Comparison of ENCODE assay signal across 12 mouse cellular contexts in genomic region chr13:104038358-104038757, GRCm38 (mm10).
DNase-seq lines count a peak whose midpoint lies in the region; ATAC-seq and TF ChIP-seq lines count a peak whose summit lies in the region.
"Had no signal": no experiment of that assay in that cellular context is flagged by ENCODE, and none has a peak within 500 bp of the region (broad histone marks: within the 10 kb centered on the region; RNA-seq: fewer than 3 reads in every experiment).

No protein-coding gene starts in this region.

- H3K27ac ChIP-seq in layer of hippocampus, adult 2 months = peak overlapping the region; percentile 78
- peak overlapping the region; percentile 30; the same call in 1 of the 2 replicates for H3K27ac ChIP-seq in forebrain, embryonic 14.5 days (ENCODE audit: low read depth, low read length)
- H3K27ac ChIP-seq in liver, embryonic 14.5 days = no peak overlapping the region

- WGBS in forebrain, embryonic 14.5 days = 56% methylated on average over 7 of the region's 7 CpGs
- WGBS in liver, embryonic 14.5 days (ENCODE audit: insufficient replicate concordance) = 69% methylated on average over 7 of the region's 7 CpGs

- no peak for TF ChIP-seq EP300 in liver, embryonic 14.5 days (IDR thresholded peaks at IDR 0.05; ENCODE audit: low read depth)

- no peak overlapping the region for H3K9ac ChIP-seq in forebrain, embryonic 14.5 days (ENCODE audit: low read length)
- H3K9ac ChIP-seq in liver, embryonic 14.5 days (replicated peaks) = no peak overlapping the region

- H3K4me2 ChIP-seq in forebrain, embryonic 14.5 days (ENCODE audit: low read length) = no peak overlapping the region
- H3K4me2 ChIP-seq in liver, embryonic 14.5 days (ENCODE audit: low read depth) = 0 out of 2 replicates have a peak overlapping the region, but pooled peaks have one; percentile 1

- no peak for DNase-seq in layer of hippocampus, adult 2 months (ENCODE audit: low spot score in 2 of 2)
- no peak for DNase-seq in layer of hippocampus, postnatal 10 days (ENCODE audit: low spot score in 2 of 2)
- peak; percentile 60 for DNase-seq in brain, adult 2 months (ENCODE audit: low read depth, low spot score)
- peak; percentile 74 for DNase-seq in forebrain, embryonic 14.5 days (ENCODE audit: low spot score)
- no peak for DNase-seq in liver, embryonic 14.5 days (ENCODE audit: low read depth in 3 of 3, low spot score in 3 of 3)
- no peak for DNase-seq in left cerebral cortex, postnatal 36 days (ENCODE audit: low spot score in 2 of 2)
- no peak for DNase-seq in adrenal gland, postnatal 4 days (ENCODE audit: low spot score in 2 of 2)
- DNase-seq: heart, postnatal 14 days; layer of hippocampus, adult 9-11 months had no signal

- TF ChIP-seq CTCF in layer of hippocampus, adult 2 months (conservative IDR thresholded peaks at IDR 0.05) = no peak
- no peak for TF ChIP-seq CTCF in liver, embryonic 14.5 days (IDR thresholded peaks at IDR 0.05; ENCODE audit: low read depth)

- H3K4me1 ChIP-seq in forebrain, embryonic 14.5 days (ENCODE audit: control insufficient read depth, insufficient read depth, low read length) = peaks cover 29% of the 10 kb centered on the region
- peaks cover 6 to 45% of the 10 kb centered on the region in 2 experiments for H3K4me1 ChIP-seq in liver, embryonic 14.5 days (replicated peaks; ENCODE audit: control insufficient read depth in 2 of 2, insufficient read depth in 2 of 2, low read length in 1 of 2)

- H3K36me3 ChIP-seq in forebrain, embryonic 14.5 days (ENCODE audit: control insufficient read depth, insufficient read depth, low read length) = 0 out of 2 replicates have a peak, but pooled peaks cover 6% of the 10 kb centered on the region
- no peaks in the 10 kb centered on the region for H3K36me3 ChIP-seq in liver, embryonic 14.5 days (replicated peaks; ENCODE audit: control insufficient read depth, insufficient read depth, low read depth)

- intact Hi-C loops in left cerebral cortex, postnatal 36 days (cut with DNase I) = no loop called here

- no peak overlapping the region for H3K4me3 ChIP-seq in layer of hippocampus, adult 2 months
- H3K4me3 ChIP-seq in forebrain, embryonic 14.5 days (ENCODE audit: low read depth, low read length) = no peak overlapping the region
- no peak overlapping the region; a peak in 1 of 4 replicates for H3K4me3 ChIP-seq in liver, embryonic 14.5 days (ENCODE audit: insufficient read depth in 1 of 2, low read depth in 2 of 2, low read length in 2 of 2)
- H3K4me3 ChIP-seq: megakaryocyte, embryonic 14.5 days had no signal

- H3K27me3 ChIP-seq in forebrain, embryonic 14.5 days (replicated peaks; ENCODE audit: control insufficient read depth, insufficient read depth, low read length) = no peaks in the 10 kb centered on the region
- no peaks in the 10 kb centered on the region for H3K27me3 ChIP-seq in liver, embryonic 14.5 days (ENCODE audit: control insufficient read depth, insufficient read depth, low read length)
- H3K27me3 ChIP-seq: megakaryocyte, embryonic 14.5 days had no signal

- no peaks in the 10 kb centered on the region for H3K9me3 ChIP-seq in forebrain, embryonic 14.5 days (replicated peaks; ENCODE audit: control insufficient read depth, low read length)
- no peaks in the 10 kb centered on the region for H3K9me3 ChIP-seq in liver, embryonic 14.5 days (ENCODE audit: control insufficient read depth, low read length)
- H3K9me3 ChIP-seq: megakaryocyte, embryonic 14.5 days had no signal

- peak; percentile 49 for ATAC-seq in forebrain, embryonic 14.5 days
- no peak for ATAC-seq in liver, embryonic 14.5 days (ENCODE audit: insufficient read depth)
- ATAC-seq in monocyte, adult 5-6 weeks (replicated peaks; ENCODE audit: insufficient number of reproducible peaks, low FRiP score, low TSS enrichment, poor library complexity, severe bottlenecking) = no peak
- ATAC-seq: activated CD4-positive, CD25-positive, alpha-beta regulatory T cell, adult 4 months had no signal

Comparison
In these comparisons a context has a peak if more than half of its experiments do, and no peak if none do; other contexts are left out.
1. DNase-seq: peak in brain, adult 2 months (single experiment) and forebrain, embryonic 14.5 days (single experiment); none in layer of hippocampus, adult 2 months (0 of 2), layer of hippocampus, postnatal 10 days (0 of 2), liver, embryonic 14.5 days (0 of 3), left cerebral cortex, postnatal 36 days (0 of 2) and adrenal gland, postnatal 4 days (0 of 2).